Mouse (Mus musculus) CD8-positive naive resting alpha-beta T cell, adult 2 months (primary cell): ENCODE measurements around the gene Tcp1.

Source experiments
- DNase-seq, 2 experiments: peaks; one replicate each; pipeline ENCODE4 v3.0.0; 2022; ENCODE audit warnings: low read depth in 2 of 2, low spot score in 2 of 2

Gene Tcp1

GRCm38 (mm10) chr17:12967173-12967572 is 51.7 kb downstream of the Tcp1 start:
- no peak for DNase-seq

GRCm38 (mm10) chr17:12973851-12974250 is 58.4 kb downstream of the Tcp1 start:
- no peak for DNase-seq
